Mouse (Mus musculus) inflammation-experienced regulatory T-cells, adult 6 months (primary cell): ENCODE results near the gene Adamtsl1. TPM values are rescaled to one million over a fixed set of nuclear protein-coding genes. Genes with fewer than 3 reads are reported as not detected.

Experiments
- ATAC-seq: one replicate; pipeline ENCODE4 v1.8.0; 2017
- polyA plus RNA-seq, 3 experiments: library from polyadenylated mRNA; unstranded; fragments of 100-300 nt; shearing (Covaris generic); gene quantifications; one replicate each; pipeline ENCODE4 v1.2.1; 2017

Gene Adamtsl1
- polyA plus RNA-seq, 3 experiments from 2014 or later: 0.67 TPM; not detected in 2

DNA sequence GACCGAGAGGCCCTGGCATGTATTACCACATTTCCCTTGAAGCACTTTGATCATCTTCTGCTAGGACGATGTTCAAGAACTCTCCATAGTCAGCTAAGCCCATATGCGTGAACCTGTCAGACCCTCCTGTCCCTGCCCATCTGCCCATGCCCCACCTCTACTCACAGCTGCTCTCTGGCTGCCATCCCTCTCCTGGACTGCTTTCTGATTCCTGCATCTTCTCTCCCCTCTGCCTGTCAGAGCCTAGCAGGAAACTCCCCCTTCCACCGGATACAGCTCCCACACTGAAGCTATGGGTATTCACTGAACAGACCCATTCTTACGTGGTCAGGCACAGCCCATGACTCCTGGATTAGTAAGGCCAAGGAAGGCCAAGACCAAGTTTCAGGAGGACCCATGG is 812.0 kb downstream of the Adamtsl1 start:
- no peak for ATAC-seq

DNA sequence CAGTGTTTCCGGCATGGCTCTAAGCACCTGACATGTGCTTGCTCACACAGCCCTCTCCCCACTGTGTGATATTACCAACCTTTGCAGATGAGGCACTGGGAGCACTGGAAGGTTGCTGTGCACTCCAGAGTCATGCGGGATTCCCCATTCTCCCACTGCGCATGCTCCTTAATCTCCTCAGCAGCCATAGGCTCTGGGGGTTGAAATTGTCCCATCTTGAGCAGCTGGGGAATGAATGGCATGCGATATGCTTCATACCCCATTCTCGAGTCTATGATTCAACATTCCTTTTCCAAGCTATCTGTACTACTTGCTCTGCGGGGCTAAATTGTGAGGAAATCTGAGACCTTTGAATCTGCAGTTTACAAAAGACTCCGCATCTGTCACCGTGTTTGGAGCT is 812.7 kb downstream of the Adamtsl1 start:
- no peak for ATAC-seq

DNA sequence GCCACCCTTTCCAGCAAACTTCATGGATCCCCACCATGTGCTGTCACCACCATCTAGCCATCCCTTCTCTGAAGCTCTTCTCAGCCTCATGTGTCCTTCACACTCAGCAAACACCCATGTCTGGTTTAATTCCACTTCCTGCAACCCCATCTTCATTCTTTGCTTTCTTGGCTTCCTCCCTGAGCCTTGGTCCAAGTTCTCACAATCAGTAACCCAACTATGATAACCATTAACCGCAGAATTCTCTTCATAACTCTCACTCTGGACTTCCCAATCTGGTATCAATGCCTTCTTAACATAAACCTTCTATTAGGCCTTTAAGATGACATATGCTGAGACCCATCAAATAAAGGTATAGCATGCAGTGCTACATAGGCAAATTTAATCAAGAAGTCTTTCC is 815.5 kb downstream of the Adamtsl1 start:
- ATAC-seq: no peak

DNA sequence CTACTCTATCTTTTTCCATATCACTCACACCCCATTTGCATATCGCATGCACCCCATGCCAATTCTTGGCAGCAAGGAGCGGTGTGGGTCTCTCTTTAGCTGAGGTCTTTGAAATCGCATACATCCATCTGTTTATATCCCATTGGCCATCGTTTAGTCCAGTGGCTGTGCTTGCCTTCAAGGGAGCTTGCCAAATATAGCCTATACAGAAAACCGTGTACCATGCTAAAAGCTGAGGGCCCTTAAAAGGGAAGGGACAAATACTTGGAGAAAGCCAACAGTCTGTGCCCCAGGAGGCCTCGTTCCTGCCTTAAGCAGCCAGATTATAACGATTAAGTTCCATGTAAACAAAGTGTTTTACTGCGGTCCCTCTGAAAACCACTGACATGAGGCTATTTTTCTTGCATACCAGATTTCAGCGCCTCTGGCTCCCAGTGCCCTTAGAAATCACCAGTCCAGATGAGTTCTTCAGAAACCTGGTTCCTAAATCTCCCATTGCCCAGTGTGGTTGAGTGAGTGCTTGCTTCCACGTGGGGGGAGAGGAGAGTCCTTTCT is 822.0 kb downstream of the Adamtsl1 start:
- no peak for ATAC-seq

DNA sequence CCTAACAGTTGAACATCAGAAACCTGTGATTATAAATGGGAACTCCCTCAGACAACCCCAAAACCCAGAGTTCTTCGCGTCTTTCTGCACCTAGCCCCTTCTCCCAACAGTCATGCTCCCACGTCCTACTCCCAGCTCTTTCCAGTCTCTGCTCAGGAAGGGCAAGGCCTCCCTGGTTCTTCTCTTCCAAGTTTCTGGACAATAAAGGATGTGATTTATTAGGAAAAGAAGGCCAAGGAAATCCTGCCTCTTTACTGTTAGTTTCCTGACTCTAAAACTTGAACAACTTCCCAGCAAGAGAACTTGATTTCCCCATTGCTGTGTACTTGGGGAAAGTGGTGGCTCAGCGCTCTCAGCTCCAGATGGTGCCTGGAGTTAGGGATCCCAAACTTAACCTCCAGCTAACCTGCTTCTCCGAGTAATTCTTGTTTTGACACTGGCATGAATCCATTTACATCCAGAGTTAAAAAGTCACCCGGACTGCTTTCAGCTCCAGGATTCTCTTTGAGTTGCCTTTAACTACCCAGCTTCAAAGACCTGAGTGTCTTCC is 823.3 kb downstream of the Adamtsl1 start:
- ATAC-seq: no peak

DNA sequence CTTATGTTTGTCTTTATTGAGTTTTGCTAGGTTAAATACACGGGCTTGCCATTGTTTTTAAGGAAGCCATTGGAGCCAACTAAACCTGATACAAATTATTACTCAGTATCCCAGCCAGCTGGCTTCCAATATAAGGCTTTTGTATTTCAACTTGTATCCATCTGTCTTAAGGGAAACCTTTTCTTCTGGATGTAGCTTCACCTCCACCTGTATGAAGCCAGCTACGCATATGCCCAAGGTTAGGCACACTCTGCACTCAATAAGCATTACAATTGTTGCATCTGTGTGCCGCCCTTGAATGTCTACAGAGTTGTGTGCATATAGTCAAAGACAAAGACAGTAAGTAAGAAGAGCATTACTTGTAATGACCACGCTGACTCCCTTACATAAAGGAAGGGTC is 835.4 kb downstream of the Adamtsl1 start:
- ATAC-seq: no peak

DNA sequence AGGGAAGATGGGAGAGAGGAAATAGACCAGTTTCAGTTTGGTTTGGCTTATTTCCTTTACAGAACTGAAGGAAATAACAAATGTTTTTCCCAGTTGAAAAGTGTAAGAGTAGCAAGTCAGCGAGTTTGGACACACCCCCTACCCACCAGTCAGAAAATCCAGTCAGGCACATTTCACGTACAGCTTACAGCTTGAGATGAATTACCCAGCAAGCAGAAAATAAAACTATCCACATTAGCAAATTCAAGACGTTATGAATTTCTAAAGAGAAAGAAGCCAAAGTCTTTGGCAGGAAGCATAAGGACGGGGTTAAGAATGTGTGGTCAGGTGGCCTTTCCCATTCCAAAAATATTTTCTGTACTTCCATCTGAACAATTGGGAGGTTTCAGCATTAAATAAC is 838.1 kb downstream of the Adamtsl1 start:
- no peak for ATAC-seq

DNA sequence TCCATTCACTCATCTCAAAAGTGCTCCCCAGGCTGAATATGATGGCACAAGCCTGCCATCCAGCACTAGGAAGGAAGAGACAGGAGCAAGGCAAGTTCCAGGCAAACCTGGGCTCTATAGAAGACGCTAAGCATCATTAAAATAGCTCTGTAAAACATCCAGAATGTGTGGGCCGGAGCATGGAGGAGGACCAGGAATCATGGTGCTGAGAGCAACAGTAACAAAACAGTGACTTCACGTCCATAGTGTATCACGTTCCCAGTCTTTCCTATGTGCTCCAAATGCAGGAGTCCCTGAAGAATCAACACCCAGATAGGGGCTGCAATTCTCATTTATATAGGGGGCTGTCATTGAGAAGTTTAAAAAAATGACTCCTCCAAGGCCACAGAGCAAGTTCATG is 839.6 kb downstream of the Adamtsl1 start:
- no peak for ATAC-seq

DNA sequence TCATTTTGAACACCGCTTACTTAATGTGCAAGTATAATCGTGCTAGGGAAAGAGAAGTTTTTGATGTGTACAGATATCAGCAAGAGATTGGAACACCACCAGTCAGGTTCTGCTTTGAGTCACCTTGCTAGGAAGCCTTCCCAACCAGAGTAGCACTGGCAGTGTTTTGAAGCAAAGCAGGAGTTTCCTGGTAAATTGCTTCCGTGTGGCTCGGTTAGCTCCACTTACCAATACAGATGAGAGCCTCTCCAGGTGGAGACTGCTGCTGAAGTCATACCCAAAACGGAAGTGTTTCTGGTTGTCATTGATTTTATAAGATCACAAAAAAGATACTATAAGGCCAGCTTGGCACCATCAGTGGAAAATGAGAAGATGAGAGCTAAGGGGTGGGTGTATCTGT is 845.4 kb downstream of the Adamtsl1 start:
- no peak for ATAC-seq

DNA sequence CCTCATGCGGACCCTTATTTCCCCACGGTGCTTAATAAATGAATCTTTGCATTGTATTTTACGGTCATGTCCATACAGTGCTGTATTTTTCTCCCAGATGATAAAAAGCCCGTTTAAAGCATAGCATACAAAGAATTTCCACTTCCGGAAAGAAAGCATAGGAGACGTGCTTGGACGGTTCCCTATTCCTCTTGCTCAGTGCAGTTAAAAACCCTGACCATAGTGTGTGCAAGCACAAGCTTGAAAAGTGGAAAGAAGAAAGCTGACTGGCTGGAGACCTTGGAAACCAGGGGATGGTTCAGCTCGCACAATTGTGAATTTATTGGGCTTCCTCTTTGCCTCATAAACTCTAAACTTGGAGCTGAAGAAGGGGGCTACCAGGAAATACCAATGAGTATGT is 855.1 kb downstream of the Adamtsl1 start:
- no peak for ATAC-seq

DNA sequence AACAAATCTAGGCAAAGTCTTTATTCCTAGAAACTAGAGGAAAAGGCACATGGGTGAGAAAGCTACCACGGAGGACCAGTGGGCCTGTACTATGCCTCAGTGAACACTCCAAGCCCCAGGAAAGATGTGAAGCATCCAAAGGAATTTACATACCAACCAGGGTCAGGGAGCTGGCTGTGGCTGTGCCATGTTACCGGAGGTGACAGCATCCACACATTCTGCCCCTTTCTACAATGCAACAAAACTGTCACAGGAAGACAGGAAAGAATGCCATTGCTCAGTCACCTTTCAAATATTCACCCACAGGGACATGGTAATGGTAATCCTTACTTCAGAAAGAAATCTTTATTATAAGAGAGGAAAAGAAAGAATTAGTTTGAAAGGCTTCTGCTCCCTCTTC is 859.2 kb downstream of the Adamtsl1 start:
- ATAC-seq: no peak

DNA sequence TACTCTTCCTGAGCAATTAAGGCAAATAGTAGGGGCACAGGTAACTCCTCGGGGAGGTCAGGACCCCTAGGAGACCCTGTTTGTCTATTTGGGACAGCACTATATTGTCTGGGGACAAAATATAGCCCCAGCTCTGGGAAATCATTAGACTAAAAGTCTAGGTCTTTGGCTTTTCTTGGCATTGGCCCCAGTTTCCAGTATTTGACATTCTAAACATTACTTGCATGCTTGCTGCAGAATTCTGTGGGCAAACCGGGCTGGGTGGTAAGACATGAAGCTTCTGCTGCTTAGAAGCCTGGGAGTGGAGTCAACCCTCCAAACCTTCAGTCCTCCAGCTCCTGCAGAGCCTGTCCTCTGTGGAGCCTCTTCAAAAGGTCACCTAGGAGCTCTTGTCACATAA is 869.2 kb downstream of the Adamtsl1 start:
- ATAC-seq: no peak

DNA sequence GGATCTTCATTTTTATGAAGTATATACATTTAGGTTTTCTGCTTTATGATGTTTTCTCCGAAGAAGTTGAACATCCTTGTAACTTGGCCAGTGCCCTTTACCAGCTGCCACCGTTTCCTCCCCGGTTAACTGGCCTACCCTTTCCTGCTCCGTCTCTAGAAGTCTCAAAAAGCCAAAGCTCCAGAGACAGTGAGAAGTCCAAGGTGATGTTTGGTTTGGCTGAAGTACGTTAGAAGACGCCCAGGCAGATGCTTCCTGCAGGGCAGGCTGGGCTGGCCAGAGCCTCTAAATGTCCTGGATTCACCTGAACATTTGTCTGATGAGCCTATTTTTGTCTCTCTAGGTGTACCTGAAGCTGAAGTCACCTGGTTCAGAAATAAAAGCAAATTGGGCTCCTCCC is 871.1 kb downstream of the Adamtsl1 start:
- no peak for ATAC-seq

DNA sequence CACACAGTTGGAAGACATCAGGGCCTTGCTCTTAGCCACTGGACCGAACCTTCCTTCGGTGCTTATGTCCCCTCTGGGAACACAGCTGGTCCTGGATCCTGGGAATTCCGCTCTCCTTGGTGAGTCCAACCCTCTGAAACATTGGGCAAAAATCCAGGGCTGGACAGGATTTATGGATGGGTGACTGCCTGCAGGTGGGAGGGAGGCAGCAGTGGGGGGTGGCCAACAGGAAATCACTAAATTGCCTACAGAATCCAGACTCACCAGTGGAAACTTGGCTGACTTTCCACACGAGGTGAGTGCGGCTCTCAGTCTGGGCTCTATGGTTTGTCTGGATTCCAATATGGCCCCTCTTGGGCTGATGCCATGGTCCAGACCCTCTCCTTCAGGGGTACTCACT is 874.5 kb downstream of the Adamtsl1 start:
- ATAC-seq: no peak

DNA sequence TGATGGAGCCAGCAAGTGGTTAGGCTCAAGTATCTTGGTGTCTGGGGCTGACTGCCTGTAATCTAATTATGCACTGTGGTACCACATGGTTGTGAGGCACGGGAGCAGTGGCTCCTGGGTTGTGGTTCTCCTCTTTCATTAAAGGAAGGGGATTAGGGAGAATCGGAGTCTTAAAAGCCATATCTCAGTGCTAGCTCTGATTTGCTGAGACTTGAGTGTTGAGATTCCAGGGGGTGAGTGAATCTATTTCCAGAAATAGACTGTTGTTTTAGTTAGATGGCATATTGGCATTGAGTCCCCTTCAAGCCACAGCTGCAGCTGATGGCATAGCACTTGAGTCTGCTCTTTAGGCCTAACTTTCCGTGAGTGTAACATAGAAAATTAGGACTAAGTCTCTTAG is 877.2 kb downstream of the Adamtsl1 start:
- no peak for ATAC-seq

DNA sequence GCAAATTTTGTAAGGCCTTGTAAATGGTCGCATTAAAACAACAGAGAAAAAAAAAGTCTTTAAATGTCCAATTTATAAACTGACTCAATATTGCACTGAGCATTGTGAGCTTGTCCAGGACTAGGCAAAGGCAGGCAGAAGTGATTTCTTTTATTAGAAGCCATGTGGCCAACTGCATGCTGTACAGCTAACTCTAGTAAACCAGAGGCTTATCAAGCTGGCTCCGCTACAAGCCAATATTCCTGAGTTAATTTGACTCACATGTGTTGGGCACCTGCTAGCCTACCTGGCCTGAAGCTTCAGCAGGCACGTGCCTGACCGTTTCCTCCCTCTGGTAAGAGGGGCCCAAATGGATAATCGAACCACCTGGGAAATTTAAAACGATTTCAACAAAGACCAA is 881.7 kb downstream of the Adamtsl1 start:
- ATAC-seq: no peak

DNA sequence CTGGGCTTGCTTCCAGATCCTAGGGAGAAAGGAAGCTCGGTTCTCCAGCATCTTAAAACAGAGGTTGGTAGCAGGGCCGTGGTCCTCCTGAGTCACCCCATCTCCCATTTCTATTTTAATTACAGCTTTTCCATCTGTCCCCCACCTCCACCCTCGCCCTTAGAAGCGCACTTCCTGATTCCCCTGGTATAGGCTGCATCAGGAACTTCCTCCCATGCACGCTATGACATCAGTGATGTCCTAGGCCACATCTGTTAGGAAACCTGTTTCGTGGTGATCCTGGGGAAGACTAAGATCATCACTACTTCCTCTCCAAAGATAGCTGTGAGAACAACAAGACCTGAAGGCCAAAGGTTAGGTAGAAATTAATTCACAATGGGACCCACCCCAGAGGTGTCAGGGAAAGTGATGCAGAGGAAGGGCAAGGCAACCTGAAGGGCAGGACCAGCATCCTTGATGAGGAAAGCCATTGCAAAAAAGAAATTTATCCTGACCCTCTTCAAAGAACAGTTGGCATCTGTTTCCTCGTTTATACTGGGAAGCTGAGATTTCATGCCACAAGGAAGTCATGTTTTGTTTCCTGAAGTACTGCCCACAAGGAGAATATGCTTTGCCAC is 882.8 kb downstream of the Adamtsl1 start:
- ATAC-seq: no peak

DNA sequence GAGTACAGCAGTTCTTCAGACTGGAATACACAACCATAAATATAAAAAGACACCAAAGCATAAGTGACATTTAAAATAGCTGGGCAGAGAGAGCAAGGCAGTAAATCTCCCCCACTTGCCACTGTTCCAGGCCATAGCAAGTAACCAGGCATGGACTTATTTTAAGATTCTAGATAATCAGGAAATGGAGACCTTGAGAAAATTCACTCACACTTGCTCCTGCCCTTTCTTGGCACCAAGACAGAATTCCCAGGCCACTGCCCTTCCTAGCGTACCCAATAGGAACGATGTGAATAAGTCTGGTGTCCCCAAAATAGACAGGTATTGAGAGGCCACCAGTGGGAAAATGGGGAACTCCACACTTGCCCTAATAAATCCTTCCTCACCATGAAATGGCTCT is 883.5 kb downstream of the Adamtsl1 start:
- ATAC-seq: no peak

DNA sequence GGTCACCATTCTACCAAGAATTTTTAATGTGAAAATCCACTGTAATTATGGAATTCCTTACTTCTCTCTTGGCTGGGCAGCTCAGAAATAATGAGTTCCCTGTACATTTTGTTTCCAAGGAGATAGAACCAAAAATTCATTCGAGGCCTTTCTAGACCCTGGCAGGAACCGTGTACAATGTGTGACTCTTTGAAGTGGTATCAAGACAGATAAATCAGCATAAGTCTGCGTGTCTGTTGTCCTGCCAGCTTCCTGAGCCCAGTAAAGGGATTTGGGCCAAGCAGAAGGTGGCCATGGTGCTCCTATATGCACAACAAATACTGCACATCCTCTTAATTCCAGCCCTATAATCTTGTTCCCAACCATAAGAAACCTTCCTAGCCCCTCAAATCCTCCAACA is 887.1 kb downstream of the Adamtsl1 start:
- no peak for ATAC-seq

DNA sequence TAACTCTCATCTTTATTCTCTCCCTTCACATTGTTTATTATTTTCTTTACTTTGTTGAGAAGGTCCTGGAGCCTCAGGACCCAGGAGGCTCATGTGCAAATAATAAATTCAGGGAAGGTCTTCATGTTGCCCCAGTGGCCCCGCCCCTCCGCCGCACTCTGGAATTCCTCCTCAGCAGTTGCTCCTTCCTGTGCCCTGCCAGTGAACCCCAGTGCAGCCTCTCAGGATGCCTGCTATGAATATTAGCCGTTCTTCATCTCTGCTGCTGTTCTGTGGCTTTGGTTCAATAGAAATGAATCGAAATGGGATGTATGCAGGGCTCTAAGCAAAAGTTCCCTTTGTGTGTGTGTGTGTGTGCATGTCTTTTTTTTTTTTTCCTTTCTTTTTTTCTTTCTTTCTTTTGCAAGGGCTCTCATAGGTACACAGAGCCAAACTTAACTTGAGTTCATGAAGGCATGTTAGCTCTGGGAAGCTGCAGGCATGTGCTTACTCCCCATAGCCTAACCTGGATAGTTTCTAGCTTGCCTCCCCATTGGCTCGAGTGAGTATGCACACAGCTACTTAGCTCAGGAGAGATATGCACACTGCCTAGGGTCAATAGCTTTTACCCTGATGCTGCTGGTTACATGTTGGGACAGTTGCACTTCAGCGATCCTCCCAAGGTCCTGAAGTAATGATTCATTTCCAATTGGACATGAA is 892.7 kb downstream of the Adamtsl1 start:
- no peak for ATAC-seq

DNA sequence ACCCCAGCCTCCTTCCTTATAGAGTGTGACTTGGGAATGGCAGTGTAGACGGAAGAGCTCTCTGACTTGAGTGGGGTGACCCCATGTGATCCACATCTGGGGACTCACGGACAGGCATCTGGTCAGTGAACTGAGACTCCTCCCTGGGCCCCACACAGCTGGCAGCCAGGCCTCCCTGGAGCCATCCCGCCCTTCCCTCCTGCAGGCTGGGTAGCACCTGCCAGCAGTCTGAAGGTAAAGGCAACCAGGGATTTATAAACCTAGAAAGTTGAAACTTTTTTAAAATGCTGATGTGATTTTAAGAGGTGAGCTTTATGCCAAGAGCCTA is 893.2 kb downstream of the Adamtsl1 start:
- ATAC-seq: no peak

DNA sequence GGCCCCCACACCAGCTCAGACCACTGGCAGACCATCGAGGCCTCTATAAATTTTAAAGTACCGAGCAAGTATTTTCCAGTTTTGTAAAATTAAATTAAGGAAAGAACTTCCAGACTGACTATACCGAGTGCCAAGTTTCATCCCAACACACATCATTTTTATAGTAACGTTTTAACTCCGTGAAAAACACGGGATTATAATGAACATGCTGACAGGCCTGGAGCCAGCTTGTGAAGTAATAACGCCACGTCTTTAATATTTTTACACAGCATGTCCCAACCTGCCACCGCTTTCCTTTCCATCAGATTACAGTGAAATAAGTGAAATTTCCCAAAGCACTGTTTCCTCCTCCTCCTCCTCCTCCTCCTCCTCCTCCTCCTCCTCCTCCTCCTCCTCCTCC is 894.4 kb downstream of the Adamtsl1 start:
- no peak for ATAC-seq

DNA sequence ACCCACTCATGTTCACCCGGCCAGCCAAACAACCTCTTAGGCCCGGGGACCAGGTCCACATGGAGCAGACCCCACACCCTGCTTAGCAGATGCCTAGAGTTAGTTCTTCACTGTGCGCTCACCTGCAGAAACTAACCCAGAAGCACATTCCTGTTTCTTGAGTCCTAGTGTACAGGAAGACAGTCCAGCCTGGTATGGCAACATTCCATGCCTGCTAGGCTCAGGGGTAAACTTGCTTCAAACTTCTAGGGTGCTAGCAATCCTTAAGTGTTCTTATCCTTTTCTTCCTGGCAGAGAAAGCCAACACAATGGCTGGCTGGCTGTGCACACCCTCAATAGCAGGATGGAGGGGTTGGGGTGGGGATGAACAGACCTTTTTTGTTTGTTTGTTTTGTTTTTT is 897.0 kb downstream of the Adamtsl1 start:
- no peak for ATAC-seq

DNA sequence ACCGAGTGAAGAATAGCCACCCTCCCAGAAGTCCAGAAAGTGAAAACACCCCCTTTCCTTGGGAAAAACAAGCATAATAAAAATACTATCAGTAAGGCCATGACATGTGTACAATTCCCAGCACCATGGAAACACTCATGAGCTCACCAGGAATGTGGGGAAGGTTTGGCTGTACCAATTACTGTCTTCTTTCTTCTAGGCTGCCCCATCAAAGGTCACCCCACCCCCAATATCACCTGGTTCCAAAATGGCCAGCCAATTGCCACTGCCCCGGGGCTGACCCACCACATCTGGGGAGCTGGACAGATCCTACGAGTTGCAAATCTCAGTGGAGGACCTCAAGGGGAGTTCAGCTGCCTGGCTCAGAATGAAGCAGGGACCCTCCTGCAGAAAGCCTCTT is 899.4 kb downstream of the Adamtsl1 start:
- ATAC-seq: no peak
